Mouse (Mus musculus) skeletal muscle tissue, postnatal 0 days (tissue): Measurements from ENCODE around the gene Sephs2. TPM values are rescaled to one million over a fixed set of nuclear protein-coding genes. Genes with fewer than 3 reads are reported as not detected.

ENCODE experiments used
- polyA plus RNA-seq: library from polyadenylated mRNA; unstranded; fragments of >200 nt; fragmentation: Nextera tagmentation; extraction: Ambion mirVana; gene quantifications from 2 replicates; pipeline ENCODE4 v1.2.1, GENCODE M21; 2015

The Sephs2 gene
- 36.9 and 48.8 TPM in 2 replicates for polyA plus RNA-seq

DNA sequence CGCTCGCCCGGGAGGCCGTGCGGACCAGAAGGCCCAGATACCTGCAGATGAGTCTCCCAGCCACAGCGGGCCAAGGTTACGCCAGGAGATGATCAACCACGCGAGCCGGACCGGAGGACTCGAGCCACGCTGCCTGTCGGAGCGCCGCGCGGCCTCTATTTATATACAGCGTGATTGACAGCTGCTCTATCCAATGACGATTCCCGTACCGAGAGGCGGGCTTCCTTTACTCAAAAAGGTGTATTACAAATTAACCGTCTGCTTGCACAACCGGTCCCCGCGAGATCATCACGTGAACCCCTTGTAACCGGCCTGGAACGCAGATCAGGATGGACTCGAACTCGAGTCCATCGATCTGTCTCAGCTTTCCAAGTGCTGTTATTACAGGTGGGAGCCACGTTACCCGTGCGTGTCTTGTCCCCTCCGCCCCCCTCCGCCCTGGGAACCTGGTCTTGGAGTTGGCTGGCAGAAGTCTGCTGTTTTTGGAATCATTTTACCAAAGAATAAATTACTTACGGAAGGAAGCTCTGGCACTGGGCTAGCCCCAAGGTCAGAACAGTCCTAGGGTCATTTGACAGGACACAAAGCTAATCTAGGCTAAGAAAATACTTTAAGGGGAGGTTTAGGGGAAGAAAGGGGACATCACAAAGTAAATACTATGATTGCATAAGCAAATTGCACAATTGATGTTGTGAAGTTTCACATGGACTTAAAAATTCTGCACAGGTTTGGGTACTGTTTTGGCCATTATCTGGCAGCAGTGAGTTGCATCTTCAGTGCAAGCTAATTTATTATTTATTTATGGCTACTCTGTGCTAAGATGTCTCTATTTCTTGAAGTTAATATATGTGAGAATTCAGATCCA is at the start of gene Sephs2:
Gene Sephs2 (minus strand): TSS at position 131 of the 865 bp plus-strand sequence.

GRCm38 (mm10) chr7:127296098-127296497 is 22.2 kb upstream of the Sephs2 start, which contains the start of gene Itgal:
TSS of gene Itgal (plus strand) at chr7:127296260.

GRCm38 (mm10) chr7:127260309-127261111 is 13.3 kb downstream of the Sephs2 start, which contains the start of gene Dctpp1:
TSS of gene Dctpp1 (minus strand) at chr7:127260709.

GRCm38 (mm10) chr7:127243870-127244657 is 29.8 kb downstream of the Sephs2 start, which contains the start of gene Zfp771:
TSS of gene Zfp771 (plus strand) at chr7:127244274.

GRCm38 (mm10) chr7:127232622-127233367 is 41.1 kb downstream of the Sephs2 start, which contains the start of the genes Zfp553 and Sept1:
TSS of gene Zfp553 (plus strand) at chr7:127233061.
TSS of gene Sept1 (minus strand) at chr7:127233130.

Other genes with a start within 250 kb of the Sephs2 start
- gene Maz, start 247.0 kb downstream of the Sephs2 start, polyA plus RNA-seq: 21.3 and 26.0 TPM in 2 replicates
- gene Kif22, start 231.6 kb downstream of the Sephs2 start, polyA plus RNA-seq: 20.9 and 23.2 TPM in 2 replicates
- gene Zg16, start 186.7 kb downstream of the Sephs2 start, polyA plus RNA-seq: not detected in 2 replicates
- gene AI467606, start 182.7 kb downstream of the Sephs2 start, polyA plus RNA-seq: 2.4 and 2.7 TPM in 2 replicates
- gene Qprt, start 151.8 kb downstream of the Sephs2 start, polyA plus RNA-seq: 5.4 and 5.8 TPM in 2 replicates
- gene Spn, start 136.2 kb downstream of the Sephs2 start, polyA plus RNA-seq: 0.22 and 0.63 TPM in 2 replicates
- 22.0 and 23.9 TPM in 2 replicates for gene Cd2bp2, start 78.0 kb downstream of the Sephs2 start, polyA plus RNA-seq
- gene Tbc1d10b, start 65.6 kb downstream of the Sephs2 start, polyA plus RNA-seq: 17.3 and 19.1 TPM in 2 replicates
- 16,282 and 17,335 TPM in 2 replicates for gene Mylpf, start 65.2 kb downstream of the Sephs2 start, polyA plus RNA-seq
- gene Zfp553, start 41.0 kb downstream of the Sephs2 start, polyA plus RNA-seq: 8.7 and 9.9 TPM in 2 replicates
- gene Sept1, start 40.9 kb downstream of the Sephs2 start, polyA plus RNA-seq: 8.5 and 9.1 TPM in 2 replicates
- 31.2 and 37.1 TPM in 2 replicates for gene Zfp771, start 29.8 kb downstream of the Sephs2 start, polyA plus RNA-seq
- gene Dctpp1, start 13.3 kb downstream of the Sephs2 start, polyA plus RNA-seq: 56.2 and 58.8 TPM in 2 replicates
- gene Itgal, start 22.2 kb upstream of the Sephs2 start, polyA plus RNA-seq: 1.9 TPM in 2 replicates
- gene Zfp768, start 71.5 kb upstream of the Sephs2 start, polyA plus RNA-seq: 13.9 and 16.4 TPM in 2 replicates
- gene Zfp747, start 102.0 kb upstream of the Sephs2 start, polyA plus RNA-seq: 3.9 and 4.4 TPM in 2 replicates
- gene 9130019O22Rik, start 113.1 kb upstream of the Sephs2 start, polyA plus RNA-seq: 3.4 and 3.8 TPM in 2 replicates
- 4.1 and 4.8 TPM in 2 replicates for gene E430018J23Rik, start 119.6 kb upstream of the Sephs2 start, polyA plus RNA-seq
- 3.1 and 3.4 TPM in 2 replicates for gene Zfp764, start 132.8 kb upstream of the Sephs2 start, polyA plus RNA-seq
- 9.9 and 13.0 TPM in 2 replicates for gene Zfp688, start 148.0 kb upstream of the Sephs2 start, polyA plus RNA-seq
- 2.4 and 2.6 TPM in 2 replicates for gene Zfp689, start 175.1 kb upstream of the Sephs2 start, polyA plus RNA-seq
- 17.3 and 23.2 TPM in 2 replicates for gene Prr14, start 185.6 kb upstream of the Sephs2 start, polyA plus RNA-seq
- 7.1 and 7.8 TPM in 2 replicates for gene Fbrs, start 205.1 kb upstream of the Sephs2 start, polyA plus RNA-seq
- gene Srcap, start 237.9 kb upstream of the Sephs2 start, polyA plus RNA-seq: 17.2 and 19.6 TPM in 2 replicates
- gene Gm42715, start 245.5 kb upstream of the Sephs2 start, polyA plus RNA-seq: 5.6 and 6.1 TPM in 2 replicates